Mouse (Mus musculus): ENCODE measurements around the gene Sox6. TPM values are rescaled to one million over a fixed set of nuclear protein-coding genes. Genes with fewer than 3 reads are reported as not detected.

The Sox6 gene
- polyA plus RNA-seq, 1 experiment from 2014 or later: not detected

DNA sequence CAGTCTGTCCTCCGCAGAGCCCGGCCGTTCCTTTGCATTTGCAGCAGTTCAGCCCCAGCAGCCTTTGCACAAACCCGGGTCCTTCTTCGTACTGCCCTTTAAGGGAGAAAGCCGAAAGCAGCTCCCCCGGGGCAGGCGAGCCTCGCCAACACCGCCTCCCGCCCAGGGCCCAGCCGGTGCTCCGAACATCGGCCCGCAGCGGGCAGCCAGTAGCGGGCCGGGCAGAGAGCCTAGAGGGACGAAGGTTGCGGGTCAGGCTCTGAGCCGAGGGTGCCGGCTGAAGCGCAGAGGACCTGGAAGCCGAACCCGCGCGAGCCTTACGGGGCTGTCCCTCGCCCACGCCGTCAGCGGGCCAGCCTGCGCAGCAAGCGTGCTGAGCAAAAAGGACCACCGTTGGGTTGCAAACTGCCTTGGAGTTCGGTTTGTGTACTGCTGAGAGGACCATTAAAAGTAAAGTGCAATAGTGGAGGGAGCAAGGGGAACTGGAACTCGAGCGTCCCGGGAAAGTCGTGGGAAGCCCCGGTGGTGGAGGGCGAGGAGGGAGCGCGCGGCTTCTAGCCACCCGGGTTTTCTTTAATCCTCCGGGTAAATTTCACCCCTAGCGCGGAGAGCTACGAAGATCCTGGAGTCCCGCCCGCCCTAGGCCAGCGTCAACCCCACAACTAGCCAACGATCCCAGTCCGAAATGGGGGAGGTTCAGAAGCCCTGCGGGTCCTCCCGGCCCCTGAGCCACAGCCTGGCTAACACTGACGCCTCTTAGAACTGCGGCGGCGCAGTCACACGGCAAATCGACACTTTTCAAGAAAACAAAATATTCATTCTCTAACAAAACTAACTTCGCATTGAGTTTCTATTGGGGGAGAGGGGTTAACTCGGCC lies 6.6 kb downstream of the Sox6 start:
- Histone ChIP-seq H3K79me2 (ENCODE audit: inconsistent target) (no peaks in the 10 kb centered on the region), H3K27ac (no peak overlapping the region), H3K36me3 (ENCODE audit: inconsistent target) (no peaks in the 10 kb centered on the region), H3K4me3 (ENCODE audit: inconsistent target) (no peak overlapping the region)
- WGBS (ENCODE audit: missing documents): under 1% methylated on average over 65 of the region's 65 CpGs

DNA sequence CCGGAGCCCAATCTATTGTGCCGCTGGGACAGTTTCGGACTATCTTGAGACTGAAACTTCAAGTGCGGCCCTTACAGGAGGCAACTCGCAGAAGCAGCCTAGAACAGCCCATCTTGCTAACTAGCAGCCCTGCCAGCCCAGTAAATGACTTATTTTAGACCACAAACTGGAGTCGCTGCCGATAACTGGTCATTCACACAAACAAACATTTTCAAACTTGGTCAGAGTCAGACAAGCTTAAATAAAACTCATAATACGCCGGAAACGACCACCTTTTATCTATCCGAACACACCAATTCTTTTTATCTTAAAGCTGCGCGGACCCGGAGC lies 7.2 kb downstream of the Sox6 start:
- WGBS (ENCODE audit: missing documents): 4% methylated on average over 14 of the region's 14 CpGs
- no peaks in the 10 kb centered on the region for H3K79me2 ChIP-seq (ENCODE audit: inconsistent target)
- no peak overlapping the region for H3K4me3 ChIP-seq (ENCODE audit: inconsistent target)

GRCm38 (mm10) chr7:116030597-116031387 lies 7.8 kb downstream of the Sox6 start:
- H3K36me3 ChIP-seq (ENCODE audit: inconsistent target): no peaks in the 10 kb centered on the region
- 58% methylated on average over 26 of the region's 26 CpGs for WGBS (ENCODE audit: missing documents)
- no peaks in the 10 kb centered on the region for H3K79me2 ChIP-seq (ENCODE audit: inconsistent target)
- H3K4me3 ChIP-seq (ENCODE audit: inconsistent target): no peak overlapping the region
- no peak overlapping the region for H3K27ac ChIP-seq

More for the DNA sequence above, 7.2 kb downstream of the Sox6 start:
- H3K36me3 ChIP-seq (ENCODE audit: inconsistent target): no peaks in the 10 kb centered on the region
- no peak overlapping the region for H3K27ac ChIP-seq

DNA sequence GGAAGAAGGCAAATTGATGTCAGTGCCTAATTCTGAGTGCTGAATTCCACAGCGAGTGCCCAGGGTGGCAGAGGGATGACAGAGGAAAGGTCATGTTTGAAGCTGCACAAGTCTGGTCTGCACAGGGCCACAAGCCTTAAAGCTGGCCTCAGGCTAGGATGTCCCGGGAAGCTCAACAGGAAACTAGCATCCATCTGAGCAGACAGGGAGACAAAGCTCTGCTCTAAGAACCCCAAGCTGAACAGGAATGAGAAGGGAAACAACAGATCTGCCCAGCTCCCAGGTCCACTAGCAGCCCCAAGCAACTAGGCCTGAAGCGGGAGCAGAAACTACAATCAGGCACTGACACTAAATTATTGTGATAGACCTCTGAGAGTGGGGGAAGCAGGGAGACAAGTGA lies 8.6 kb downstream of the Sox6 start:
- Histone ChIP-seq H3K79me2 (ENCODE audit: inconsistent target) (no peaks in the 10 kb centered on the region), H3K27ac (no peak overlapping the region), H3K36me3 (ENCODE audit: inconsistent target) (no peaks in the 10 kb centered on the region), H3K4me3 (ENCODE audit: inconsistent target) (no peak overlapping the region)
- 91% methylated on average over 3 of the region's 3 CpGs for WGBS (ENCODE audit: missing documents)

- Histone ChIP-seq H3K36me3 (ENCODE audit: inconsistent target) (no peaks in the 10 kb centered on the region), H3K27ac (no peak overlapping the region), H3K79me2 (ENCODE audit: inconsistent target) (no peaks in the 10 kb centered on the region), H3K4me3 (ENCODE audit: inconsistent target) (no peak overlapping the region)
- WGBS (ENCODE audit: missing documents): 96% methylated on average over 4 of the region's 4 CpGs
These were observed 35.9 kb downstream of the Sox6 start for GRCm38 (mm10) chr7:116002726-116003125.

DNA sequence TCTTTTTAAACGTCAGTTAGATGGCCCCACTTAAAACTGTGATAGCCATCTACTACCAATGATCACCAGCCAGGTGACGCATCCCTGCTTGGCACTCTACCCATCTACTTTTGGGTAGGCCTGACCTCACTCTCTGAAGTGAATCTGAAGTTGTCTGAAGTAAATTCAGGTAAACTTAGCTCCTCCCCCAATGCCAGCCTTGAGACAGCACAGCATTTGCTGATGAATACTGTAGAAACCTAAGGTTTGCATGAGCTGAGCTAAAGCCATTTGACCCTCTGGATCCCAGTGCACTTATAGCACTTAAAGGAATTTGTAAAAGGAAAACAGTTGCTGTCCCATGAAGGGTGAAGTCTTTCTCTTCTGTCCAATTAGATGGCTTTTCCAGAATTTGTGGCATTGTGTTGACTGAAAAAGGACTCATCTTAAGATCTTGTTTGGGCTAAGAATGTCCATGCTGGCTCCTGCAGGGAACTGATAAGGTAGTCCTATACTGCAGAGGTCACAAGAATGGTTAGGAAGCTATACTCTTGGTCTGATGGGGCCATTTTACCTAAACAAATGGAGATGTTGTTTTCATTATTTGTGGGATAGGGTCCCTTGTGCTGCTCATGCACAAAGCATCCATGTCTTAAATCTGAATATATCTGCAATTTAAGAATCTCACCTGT lies 50.4 kb downstream of the Sox6 start:
- WGBS (ENCODE audit: missing documents): 90% methylated on average over 2 of the region's 2 CpGs
- no peaks in the 10 kb centered on the region for H3K36me3 ChIP-seq (ENCODE audit: inconsistent target)
- H3K79me2 ChIP-seq (ENCODE audit: inconsistent target): no peaks in the 10 kb centered on the region
- H3K4me3 ChIP-seq (ENCODE audit: inconsistent target): no peak overlapping the region
- H3K27ac ChIP-seq: no peak overlapping the region

- Histone ChIP-seq H3K36me3 (ENCODE audit: inconsistent target) (no peaks in the 10 kb centered on the region), H3K27ac (no peak overlapping the region), H3K4me3 (ENCODE audit: inconsistent target) (no peak overlapping the region), H3K79me2 (ENCODE audit: inconsistent target) (no peaks in the 10 kb centered on the region)
- WGBS (ENCODE audit: missing documents): 92% methylated on average over 6 of the region's 6 CpGs
These were observed 52.9 kb downstream of the Sox6 start for GRCm38 (mm10) chr7:115985716-115986115.

- Histone ChIP-seq H3K27ac (no peak overlapping the region), H3K4me3 (ENCODE audit: inconsistent target) (no peak overlapping the region), H3K79me2 (ENCODE audit: inconsistent target) (no peaks in the 10 kb centered on the region), H3K36me3 (ENCODE audit: inconsistent target) (no peaks in the 10 kb centered on the region)
- 90% methylated on average over 3 of the region's 3 CpGs for WGBS (ENCODE audit: missing documents)
These were observed 54.5 kb downstream of the Sox6 start for GRCm38 (mm10) chr7:115984076-115984475.

- no peak overlapping the region for H3K4me3 ChIP-seq (ENCODE audit: inconsistent target)
- no peaks in the 10 kb centered on the region for H3K36me3 ChIP-seq (ENCODE audit: inconsistent target)
- 70% methylated on average over 4 of the region's 5 CpGs for WGBS (ENCODE audit: missing documents)
- H3K79me2 ChIP-seq (ENCODE audit: inconsistent target): no peaks in the 10 kb centered on the region
- H3K27ac ChIP-seq: no peak overlapping the region
These were observed 58.6 kb downstream of the Sox6 start for GRCm38 (mm10) chr7:115979813-115980512.

- no peak overlapping the region for H3K4me3 ChIP-seq (ENCODE audit: inconsistent target)
- H3K27ac ChIP-seq: no peak overlapping the region
- no peaks in the 10 kb centered on the region for H3K36me3 ChIP-seq (ENCODE audit: inconsistent target)
- 88% methylated on average over 2 of the region's 2 CpGs for WGBS (ENCODE audit: missing documents)
- H3K79me2 ChIP-seq (ENCODE audit: inconsistent target): no peaks in the 10 kb centered on the region
These were observed 64.1 kb downstream of the Sox6 start for GRCm38 (mm10) chr7:115974518-115974917.

DNA sequence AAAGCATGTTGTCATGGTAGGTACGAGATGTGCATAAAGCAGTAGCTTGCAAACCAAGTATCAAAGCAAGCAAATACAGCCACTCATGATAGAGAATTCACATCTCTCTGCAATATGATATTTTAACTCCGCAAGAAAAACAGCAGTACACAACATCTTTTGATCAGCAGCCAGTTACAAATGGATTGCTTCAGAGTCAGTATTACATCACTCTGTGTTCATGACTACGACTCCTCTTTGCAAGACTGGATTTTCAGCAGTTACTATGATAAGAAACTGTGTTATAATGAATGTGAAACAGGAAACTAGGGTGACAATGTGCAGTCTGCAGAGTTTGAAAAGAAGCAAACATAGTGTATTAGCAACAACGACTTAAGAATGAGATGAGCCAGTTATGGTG lies 71.4 kb downstream of the Sox6 start:
- 63% methylated on average over 4 of the region's 4 CpGs for WGBS (ENCODE audit: missing documents)
- H3K4me3 ChIP-seq (ENCODE audit: inconsistent target): no peak overlapping the region
- H3K27ac ChIP-seq: no peak overlapping the region
- H3K36me3 ChIP-seq (ENCODE audit: inconsistent target): no peaks in the 10 kb centered on the region
- H3K79me2 ChIP-seq (ENCODE audit: inconsistent target): no peaks in the 10 kb centered on the region

DNA sequence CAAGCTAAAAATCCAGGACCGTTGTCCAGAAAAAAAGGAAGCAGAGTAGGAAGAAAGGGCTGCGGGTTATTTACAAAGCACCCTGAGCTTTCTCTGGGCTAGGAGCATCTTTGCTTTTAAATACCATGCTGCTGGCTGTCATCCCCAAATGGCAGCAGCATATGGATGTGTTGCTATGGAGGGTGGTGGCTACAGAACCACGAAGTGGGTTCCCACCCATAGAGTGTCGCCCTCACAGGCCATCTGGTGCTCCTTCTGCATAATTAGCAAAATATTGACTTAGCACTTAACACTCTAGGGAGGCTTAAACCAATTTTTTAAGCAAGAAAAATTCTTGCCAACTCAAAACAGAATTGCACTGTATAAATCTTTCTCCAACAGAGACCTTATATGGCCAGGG lies 72.4 kb downstream of the Sox6 start:
- 74% methylated on average over 4 of the region's 4 CpGs for WGBS (ENCODE audit: missing documents)
- H3K4me3 ChIP-seq (ENCODE audit: inconsistent target): no peak overlapping the region
- no peaks in the 10 kb centered on the region for H3K36me3 ChIP-seq (ENCODE audit: inconsistent target)
- H3K79me2 ChIP-seq (ENCODE audit: inconsistent target): no peaks in the 10 kb centered on the region
- H3K27ac ChIP-seq: no peak overlapping the region

GRCm38 (mm10) chr7:115953046-115953445 lies 85.5 kb downstream of the Sox6 start:
- H3K36me3 ChIP-seq (ENCODE audit: inconsistent target): no peaks in the 10 kb centered on the region
- H3K27ac ChIP-seq: no peak overlapping the region
- WGBS (ENCODE audit: missing documents): 80% methylated on average over 3 of the region's 3 CpGs
- no peak overlapping the region for H3K4me3 ChIP-seq (ENCODE audit: inconsistent target)
- no peaks in the 10 kb centered on the region for H3K79me2 ChIP-seq (ENCODE audit: inconsistent target)

- no peaks in the 10 kb centered on the region for H3K79me2 ChIP-seq (ENCODE audit: inconsistent target)
- 45% methylated on average over 3 of the region's 3 CpGs for WGBS (ENCODE audit: missing documents)
- no peaks in the 10 kb centered on the region for H3K36me3 ChIP-seq (ENCODE audit: inconsistent target)
- no peak overlapping the region for H3K27ac ChIP-seq
- H3K4me3 ChIP-seq (ENCODE audit: inconsistent target): no peak overlapping the region
These were observed 86.4 kb downstream of the Sox6 start for GRCm38 (mm10) chr7:115952235-115952634.
